Mouse (Mus musculus): ENCODE data around the gene Noa1.

GRCm38 (mm10) chr5:77351691-77352090 is 41.8 kb upstream of the Noa1 start:
- TF ChIP-seq CTCF (IDR thresholded peaks at IDR 0.05; ENCODE audit: low read depth) (no peak), EP300 (IDR thresholded peaks at IDR 0.05; ENCODE audit: low read depth) (no peak)
